Mouse (Mus musculus): ENCODE measurements around the gene Spred1. TPM values are rescaled to one million over a fixed set of nuclear protein-coding genes. Genes with fewer than 3 reads are reported as not detected.
"Not testable (repeated sequence)": the region's sequence is repeated elsewhere in the genome, so short reads cannot be mapped to it uniquely, and the experiment has no call there.

Gene Spred1
- polyA plus RNA-seq, 1 experiment from 2014 or later, result 3.7 TPM

DNA sequence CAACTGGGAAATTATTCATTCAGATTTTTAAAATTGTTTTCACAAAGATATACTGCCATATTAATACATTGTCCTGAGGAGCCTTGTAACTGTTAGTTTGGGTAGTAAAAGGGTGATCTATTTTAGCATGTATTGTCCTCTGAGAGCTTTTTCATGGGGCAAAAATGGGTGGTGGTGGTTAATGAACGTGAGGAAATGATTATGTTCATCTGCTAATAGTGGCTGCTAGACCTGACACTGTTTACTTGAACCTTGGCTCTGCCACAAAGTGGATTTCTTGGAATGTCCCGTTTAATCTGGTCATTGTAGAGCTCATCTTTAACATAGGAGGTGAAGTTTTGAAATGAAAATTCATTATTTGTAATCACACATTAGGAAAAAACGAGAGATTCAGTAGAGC lies 2.5 kb downstream of the Spred1 start:
- Histone ChIP-seq H3K9me3 (replicated peaks; ENCODE audit: control insufficient read depth, low read length) (no peaks in the 10 kb centered on the region), H3K4me1 (ENCODE audit: control insufficient read depth, insufficient read depth, low read length) (peaks cover 18% of the 10 kb centered on the region), H3K9ac (ENCODE audit: low read length) (peak overlapping the region; percentile 38; the same call in 1 of the 2 replicates), H3K4me3 (ENCODE audit: low read length) (peak overlapping the region; percentile 31; the same call in 1 of the 2 replicates), H3K4me2 (ENCODE audit: low read depth, low read length) (peak overlapping the region; percentile 57), H3K27me3 (ENCODE audit: control insufficient read depth, insufficient read depth, low read length) (no peaks in the 10 kb centered on the region), H3K36me3 (ENCODE audit: control insufficient read depth, insufficient read depth) (no peaks in the 10 kb centered on the region), H3K27ac (ENCODE audit: low read length) (no peak overlapping the region)
- WGBS, result 32% methylated on average over 3 of the region's 3 CpGs
- ATAC-seq (replicated peaks; ENCODE audit: extremely low read depth, insufficient read depth, low FRiP score), result no peak

DNA sequence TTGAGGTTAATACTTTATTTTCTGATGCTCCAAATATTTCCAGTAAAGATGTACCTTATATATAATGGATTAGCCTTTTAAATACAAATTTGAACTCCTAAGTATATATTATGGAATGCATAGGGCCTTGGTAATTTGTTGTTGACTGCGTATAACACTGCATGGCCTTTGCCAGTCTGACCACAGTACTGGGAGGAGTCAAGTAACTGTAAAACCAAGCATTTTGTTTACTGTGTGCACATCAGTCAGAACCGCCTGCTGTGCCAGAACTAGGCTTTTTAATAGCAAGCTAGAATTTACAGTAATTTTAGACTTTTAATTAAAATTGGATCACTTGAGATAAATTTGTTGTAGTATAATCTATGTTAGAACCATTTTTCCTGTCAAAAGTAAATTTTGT lies 3.7 kb downstream of the Spred1 start:
- H3K27me3 ChIP-seq (ENCODE audit: control insufficient read depth, insufficient read depth, low read length), result no peaks in the 10 kb centered on the region
- peak overlapping the region; percentile 32; the same call in 1 of the 2 replicates for H3K4me2 ChIP-seq (ENCODE audit: low read depth, low read length)
- no peaks in the 10 kb centered on the region for H3K9me3 ChIP-seq (replicated peaks; ENCODE audit: control insufficient read depth, low read length)
- no peak overlapping the region for H3K9ac ChIP-seq (ENCODE audit: low read length)
- H3K36me3 ChIP-seq (ENCODE audit: control insufficient read depth, insufficient read depth), result no peaks in the 10 kb centered on the region
- no peak for ATAC-seq (replicated peaks; ENCODE audit: extremely low read depth, insufficient read depth, low FRiP score)
- H3K27ac ChIP-seq (ENCODE audit: low read length), result no peak overlapping the region
- no peak overlapping the region for H3K4me3 ChIP-seq (ENCODE audit: low read length)
- WGBS, result 84% methylated on average over 2 of the region's 2 CpGs
- peaks cover 8% of the 10 kb centered on the region for H3K4me1 ChIP-seq (ENCODE audit: control insufficient read depth, insufficient read depth, low read length)

DNA sequence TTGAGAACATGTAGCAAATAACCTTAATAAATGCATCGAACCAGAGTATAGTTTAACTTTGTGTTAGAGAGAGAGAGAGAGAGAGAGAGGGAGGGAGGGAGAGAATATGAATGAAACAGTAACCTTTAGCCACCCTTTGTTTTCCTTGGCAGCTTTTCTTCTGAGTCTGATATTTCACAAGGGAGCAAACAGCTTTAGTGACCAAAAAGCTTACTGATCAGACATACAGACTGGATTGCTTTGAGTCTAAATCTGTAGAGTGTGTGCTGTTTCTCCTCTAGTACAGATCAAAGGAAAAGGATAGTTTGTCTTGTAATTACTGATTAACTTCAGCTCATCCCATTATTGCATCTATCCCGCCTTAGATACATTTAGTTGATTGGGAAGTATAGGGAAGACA lies 8.0 kb downstream of the Spred1 start:
- no peak overlapping the region for H3K9ac ChIP-seq (ENCODE audit: low read length)
- no peak overlapping the region for H3K4me2 ChIP-seq (ENCODE audit: low read depth, low read length)
- no peaks in the 10 kb centered on the region for H3K36me3 ChIP-seq (ENCODE audit: control insufficient read depth, insufficient read depth)
- no peak overlapping the region for H3K4me3 ChIP-seq (ENCODE audit: low read length)
- WGBS, result 81% methylated on average over 2 of the region's 2 CpGs
- no peaks in the 10 kb centered on the region for H3K27me3 ChIP-seq (ENCODE audit: control insufficient read depth, insufficient read depth, low read length)
- H3K27ac ChIP-seq (ENCODE audit: low read length), result no peak overlapping the region
- no peak for ATAC-seq (replicated peaks; ENCODE audit: extremely low read depth, insufficient read depth, low FRiP score)
- H3K4me1 ChIP-seq (ENCODE audit: control insufficient read depth, insufficient read depth, low read length), result 0 out of 2 replicates have a peak, but pooled peaks cover 4% of the 10 kb centered on the region
- H3K9me3 ChIP-seq (replicated peaks; ENCODE audit: control insufficient read depth, low read length), result no peaks in the 10 kb centered on the region

DNA sequence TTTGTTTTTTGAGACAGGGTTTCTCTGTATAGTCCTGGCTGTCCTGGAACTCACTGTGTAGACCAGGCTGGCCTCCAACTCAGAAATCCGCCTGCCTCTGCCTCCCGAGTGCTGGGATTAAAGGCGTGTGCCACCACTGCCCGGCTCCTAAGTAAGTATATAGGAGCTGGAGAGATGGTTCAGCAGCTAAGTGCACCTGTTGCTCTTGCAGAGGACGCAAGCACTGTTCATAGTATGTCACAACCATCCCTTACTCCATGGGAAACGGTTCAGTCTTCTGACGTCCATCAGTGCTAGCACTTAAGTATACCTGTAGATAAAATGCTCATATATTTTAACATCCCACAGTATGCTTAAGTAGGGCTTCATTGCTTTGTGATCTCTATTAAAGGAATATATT lies 9.9 kb downstream of the Spred1 start:
- 89% methylated on average over 7 of the region's 7 CpGs for WGBS
- H3K36me3 ChIP-seq (ENCODE audit: control insufficient read depth, insufficient read depth); H3K4me1 ChIP-seq (ENCODE audit: control insufficient read depth, insufficient read depth, low read length); H3K4me3 ChIP-seq (ENCODE audit: low read length); H3K9ac ChIP-seq (ENCODE audit: low read length); H3K27me3 ChIP-seq (ENCODE audit: control insufficient read depth, insufficient read depth, low read length); H3K4me2 ChIP-seq (ENCODE audit: low read depth, low read length); H3K9me3 ChIP-seq (replicated peaks; ENCODE audit: control insufficient read depth, low read length); H3K27ac ChIP-seq (ENCODE audit: low read length); ATAC-seq (replicated peaks; ENCODE audit: extremely low read depth, insufficient read depth, low FRiP score): not testable (repeated sequence)

DNA sequence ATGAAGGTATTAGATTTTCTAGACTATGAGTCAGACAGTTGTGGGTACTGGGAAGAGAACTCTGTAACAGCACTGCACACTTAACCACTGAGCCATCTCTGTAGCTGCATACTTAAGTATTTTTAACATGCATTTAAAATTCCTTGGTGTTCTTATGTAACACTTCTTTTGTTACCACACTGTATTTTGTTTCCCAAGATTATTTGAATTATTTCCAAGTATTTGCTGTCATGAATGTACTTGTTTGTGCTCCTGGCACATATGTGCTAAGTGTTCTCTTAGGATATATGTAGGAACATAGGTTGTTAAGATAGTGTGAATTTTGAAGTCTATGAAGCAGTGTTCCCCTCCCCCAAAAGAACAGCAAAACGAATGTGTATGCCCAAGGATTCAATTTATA lies 10.7 kb downstream of the Spred1 start:
- Histone ChIP-seq H3K27me3 (ENCODE audit: control insufficient read depth, insufficient read depth, low read length) (no peaks in the 10 kb centered on the region), H3K9ac (ENCODE audit: low read length) (no peak overlapping the region), H3K4me1 (ENCODE audit: control insufficient read depth, insufficient read depth, low read length) (peaks cover 4% of the 10 kb centered on the region; the same call in 1 of the 2 replicates), H3K9me3 (replicated peaks; ENCODE audit: control insufficient read depth, low read length) (no peaks in the 10 kb centered on the region), H3K36me3 (ENCODE audit: control insufficient read depth, insufficient read depth) (no peaks in the 10 kb centered on the region), H3K27ac (ENCODE audit: low read length) (no peak overlapping the region), H3K4me2 (ENCODE audit: low read depth, low read length) (no peak overlapping the region), H3K4me3 (ENCODE audit: low read length) (no peak overlapping the region)
- 50% methylated on average over 1 of the region's 1 CpGs for WGBS
- ATAC-seq (replicated peaks; ENCODE audit: extremely low read depth, insufficient read depth, low FRiP score), result no peak

DNA sequence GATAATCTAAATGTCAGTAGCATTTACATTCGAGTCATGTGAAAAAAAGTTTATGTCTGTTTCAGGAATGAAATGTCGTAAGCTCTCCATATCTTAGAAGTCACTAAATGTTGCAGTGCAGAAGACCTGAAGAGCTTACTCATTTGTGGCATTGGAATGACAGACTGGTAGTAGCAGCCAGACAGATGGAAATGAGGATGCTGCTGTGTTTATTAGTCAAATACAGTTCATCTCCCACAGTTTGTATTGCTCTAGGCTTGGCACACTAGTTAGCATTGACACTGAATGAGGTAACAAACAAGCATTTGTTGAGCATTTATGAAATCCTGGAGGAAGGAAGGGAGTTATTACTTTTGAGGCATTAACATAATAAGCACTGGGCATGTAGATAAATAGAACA lies 12.4 kb downstream of the Spred1 start:
- WGBS, result 78% methylated on average over 2 of the region's 2 CpGs
- no peak for ATAC-seq (replicated peaks; ENCODE audit: extremely low read depth, insufficient read depth, low FRiP score)
- H3K27me3 ChIP-seq (ENCODE audit: control insufficient read depth, insufficient read depth, low read length), result no peaks in the 10 kb centered on the region

DNA sequence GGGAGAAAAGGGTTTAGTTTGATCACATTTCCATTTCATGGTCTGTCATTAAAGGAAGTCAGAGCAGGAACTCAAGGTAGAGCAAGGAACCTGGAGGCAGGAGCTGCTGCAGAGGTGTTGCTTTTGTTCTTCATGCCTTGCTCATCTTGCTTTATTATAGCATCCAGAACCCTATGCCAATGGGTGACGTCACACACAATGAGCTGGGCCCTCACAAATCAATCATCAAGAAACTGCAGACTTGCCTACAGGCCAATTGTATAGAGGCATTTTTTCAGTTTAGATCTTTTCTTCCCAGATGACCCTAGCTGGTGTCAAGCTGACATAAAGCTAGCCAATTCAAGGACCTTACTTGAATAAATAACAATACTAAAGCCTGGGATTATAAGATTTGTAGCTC lies 16.6 kb downstream of the Spred1 start:
- no peaks in the 10 kb centered on the region for H3K36me3 ChIP-seq (ENCODE audit: control insufficient read depth, insufficient read depth)
- peaks cover 14% of the 10 kb centered on the region for H3K4me1 ChIP-seq (ENCODE audit: control insufficient read depth, insufficient read depth, low read length)
- H3K4me3 ChIP-seq (ENCODE audit: low read length), result no peak overlapping the region
- 62% methylated on average over 1 of the region's 1 CpGs for WGBS
- H3K9me3 ChIP-seq (replicated peaks; ENCODE audit: control insufficient read depth, low read length), result no peaks in the 10 kb centered on the region
- H3K9ac ChIP-seq (ENCODE audit: low read length), result no peak overlapping the region
- no peaks in the 10 kb centered on the region for H3K27me3 ChIP-seq (ENCODE audit: control insufficient read depth, insufficient read depth, low read length)
- H3K27ac ChIP-seq (ENCODE audit: low read length), result no peak overlapping the region
- no peak for ATAC-seq (replicated peaks; ENCODE audit: extremely low read depth, insufficient read depth, low FRiP score)
- no peak overlapping the region for H3K4me2 ChIP-seq (ENCODE audit: low read depth, low read length)

More for the DNA sequence above, 12.4 kb downstream of the Spred1 start:
- H3K9me3 ChIP-seq (replicated peaks; ENCODE audit: control insufficient read depth, low read length), result no peaks in the 10 kb centered on the region
- peaks cover 5% of the 10 kb centered on the region; the same call in 1 of the 2 replicates for H3K4me1 ChIP-seq (ENCODE audit: control insufficient read depth, insufficient read depth, low read length)
- no peak overlapping the region for H3K4me3 ChIP-seq (ENCODE audit: low read length)
- no peaks in the 10 kb centered on the region for H3K36me3 ChIP-seq (ENCODE audit: control insufficient read depth, insufficient read depth)
- H3K9ac ChIP-seq (ENCODE audit: low read length), result no peak overlapping the region
- H3K4me2 ChIP-seq (ENCODE audit: low read depth, low read length), result no peak overlapping the region
- H3K27ac ChIP-seq (ENCODE audit: low read length), result no peak overlapping the region

DNA sequence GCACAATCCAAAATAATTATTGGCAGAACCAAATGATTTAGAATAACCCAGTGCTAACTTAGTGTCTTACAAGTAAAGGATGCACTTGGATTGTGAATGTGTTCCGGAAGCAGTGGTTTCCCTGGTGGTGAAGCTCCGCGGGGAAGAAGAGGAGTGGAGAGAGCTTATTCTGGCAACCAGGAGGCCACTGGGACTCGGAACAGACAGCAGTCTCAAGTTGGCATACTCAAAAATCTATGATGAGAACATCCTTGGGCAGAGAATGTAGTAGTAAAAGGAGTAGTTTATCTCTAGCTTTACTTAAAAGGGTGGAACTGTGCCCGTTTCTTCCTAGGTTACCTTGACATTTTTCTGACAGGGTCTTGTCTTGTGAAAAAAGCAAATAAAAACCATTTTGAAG lies 17.8 kb downstream of the Spred1 start:
- H3K27me3 ChIP-seq (ENCODE audit: control insufficient read depth, insufficient read depth, low read length), result no peaks in the 10 kb centered on the region

DNA sequence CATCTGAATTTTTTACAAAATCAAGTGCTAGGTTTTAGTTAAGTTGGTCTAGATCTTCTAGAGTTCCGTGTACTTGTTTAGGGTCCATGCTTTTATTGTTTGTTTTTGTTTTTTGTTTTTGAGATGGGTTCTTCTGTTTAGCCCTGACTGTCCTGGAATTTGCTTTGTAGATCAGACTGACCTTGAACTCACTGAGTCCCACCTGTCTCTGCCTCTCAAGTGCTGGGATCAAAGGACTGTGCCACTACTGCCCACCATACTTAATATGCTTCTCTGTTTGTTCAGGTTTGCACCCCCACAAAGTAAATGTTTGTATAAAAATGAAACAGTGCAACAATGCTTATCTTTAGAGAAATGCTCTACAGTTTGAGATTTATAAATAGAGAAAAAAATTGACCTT lies 18.8 kb downstream of the Spred1 start:
- 85% methylated on average over 1 of the region's 1 CpGs for WGBS
- Histone ChIP-seq H3K9ac (ENCODE audit: low read length) (no peak overlapping the region), H3K4me2 (ENCODE audit: low read depth, low read length) (no peak overlapping the region), H3K4me3 (ENCODE audit: low read length) (no peak overlapping the region), H3K4me1 (ENCODE audit: control insufficient read depth, insufficient read depth, low read length) (peaks cover 14% of the 10 kb centered on the region), H3K36me3 (ENCODE audit: control insufficient read depth, insufficient read depth) (no peaks in the 10 kb centered on the region), H3K9me3 (replicated peaks; ENCODE audit: control insufficient read depth, low read length) (no peaks in the 10 kb centered on the region), H3K27me3 (ENCODE audit: control insufficient read depth, insufficient read depth, low read length) (no peaks in the 10 kb centered on the region), H3K27ac (ENCODE audit: low read length) (no peak overlapping the region)
- ATAC-seq (replicated peaks; ENCODE audit: extremely low read depth, insufficient read depth, low FRiP score), result no peak

More for the DNA sequence above, 17.8 kb downstream of the Spred1 start:
- Histone ChIP-seq H3K36me3 (ENCODE audit: control insufficient read depth, insufficient read depth) (no peaks in the 10 kb centered on the region), H3K9me3 (replicated peaks; ENCODE audit: control insufficient read depth, low read length) (no peaks in the 10 kb centered on the region), H3K4me1 (ENCODE audit: control insufficient read depth, insufficient read depth, low read length) (peaks cover 14% of the 10 kb centered on the region), H3K27ac (ENCODE audit: low read length) (no peak overlapping the region), H3K9ac (ENCODE audit: low read length) (no peak overlapping the region), H3K4me3 (ENCODE audit: low read length) (no peak overlapping the region), H3K4me2 (ENCODE audit: low read depth, low read length) (no peak overlapping the region)
- ATAC-seq (replicated peaks; ENCODE audit: extremely low read depth, insufficient read depth, low FRiP score), result no peak
- WGBS, result 80% methylated on average over 5 of the region's 5 CpGs

All from heart, embryonic 16.5 days (tissue).